Mouse (Mus musculus): ENCODE measurements at regions not wholly inside any gene's neighbourhood (a gene's known extent, or its start where the extent isn't known, plus 50 kb on each side); places are given as distances from the start of the nearest gene placed in this dataset.

- Histone ChIP-seq H3K4me1 (ENCODE audit: control insufficient read depth, insufficient read depth, low read length) (no peaks in the 10 kb centered on the region; the same call in 1 of the 2 replicates), H3K9ac (replicated peaks; ENCODE audit: low read length) (no peak overlapping the region), H3K9me3 (ENCODE audit: control insufficient read depth, low read length) (no peaks in the 10 kb centered on the region), H3K4me2 (ENCODE audit: low read length) (no peak overlapping the region), H3K36me3 (ENCODE audit: control insufficient read depth, insufficient read depth, low read length) (no peaks in the 10 kb centered on the region), H3K27ac (replicated peaks; ENCODE audit: low read depth, low read length) (no peak overlapping the region; the same call in 1 of the 2 replicates), H3K27me3 (ENCODE audit: control insufficient read depth, insufficient read depth, low read length) (no peaks in the 10 kb centered on the region), H3K4me3 (replicated peaks; ENCODE audit: low read depth, low read length) (no peak overlapping the region)
- ATAC-seq (ENCODE audit: low FRiP score, low TSS enrichment), result peak; percentile 37
- 58% methylated on average over 12 of the region's 12 CpGs for WGBS
- DNase-seq, result peak; percentile 62
Observed at GRCm38 (mm10) chr14:46647319-46647974, 112.9 kb upstream of the Cdkn3 start.

DNA sequence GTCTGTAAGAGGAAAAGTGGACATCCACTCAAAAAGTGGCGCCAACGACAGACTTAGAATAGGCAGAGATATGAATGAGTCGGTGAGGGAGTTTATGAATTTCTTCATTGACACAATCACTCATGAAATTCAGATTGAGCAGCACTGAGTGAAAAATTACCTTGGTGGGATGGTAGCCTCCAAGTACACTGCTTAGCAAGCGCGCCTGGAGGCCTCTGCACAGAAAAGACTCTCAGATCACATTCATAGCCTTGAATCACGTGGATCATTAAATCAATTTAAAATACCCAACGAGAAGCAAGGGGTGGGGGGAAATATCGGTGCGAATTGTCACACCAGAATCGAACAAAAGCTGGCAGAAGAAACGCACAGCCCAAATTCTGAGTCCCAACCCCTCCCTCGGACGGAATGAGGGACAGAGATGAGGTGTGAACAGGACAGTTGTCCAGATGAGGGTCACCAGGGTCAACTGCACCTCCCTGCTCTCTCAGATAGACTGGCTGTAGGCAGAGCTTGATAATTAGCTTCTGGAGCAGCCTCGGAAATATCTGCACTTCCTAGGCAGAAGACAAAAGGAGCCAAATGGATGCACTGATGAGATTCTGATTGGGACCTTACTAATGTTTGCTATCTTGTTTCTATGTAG, 113.5 kb upstream of the Cdkn3 start:
- no peaks in the 10 kb centered on the region for H3K27me3 ChIP-seq (ENCODE audit: control insufficient read depth, insufficient read depth, low read length)
- no peak overlapping the region for H3K9ac ChIP-seq (replicated peaks; ENCODE audit: low read length)
- no peak overlapping the region for H3K4me3 ChIP-seq (replicated peaks; ENCODE audit: low read depth, low read length)
- no peak for DNase-seq
- no peak overlapping the region for H3K4me2 ChIP-seq (ENCODE audit: low read length)
- H3K9me3 ChIP-seq (ENCODE audit: control insufficient read depth, low read length), result no peaks in the 10 kb centered on the region
- H3K36me3 ChIP-seq (ENCODE audit: control insufficient read depth, insufficient read depth, low read length), result no peaks in the 10 kb centered on the region
- 78% methylated on average over 14 of the region's 14 CpGs for WGBS
- H3K4me1 ChIP-seq (ENCODE audit: control insufficient read depth, insufficient read depth, low read length), result no peaks in the 10 kb centered on the region; the same call in 1 of the 2 replicates
- H3K27ac ChIP-seq (replicated peaks; ENCODE audit: low read depth, low read length), result no peak overlapping the region
- ATAC-seq (ENCODE audit: low FRiP score, low TSS enrichment), result 0 out of 2 replicates have a peak, but pooled peaks have one; percentile 6

- WGBS, result 5% methylated on average over 8 of the region's 8 CpGs
- no peak for ATAC-seq (ENCODE audit: low FRiP score, low TSS enrichment)
- Histone ChIP-seq H3K36me3 (ENCODE audit: control insufficient read depth, insufficient read depth, low read length) (no peaks in the 10 kb centered on the region), H3K4me1 (ENCODE audit: control insufficient read depth, insufficient read depth, low read length) (no peaks in the 10 kb centered on the region), H3K4me3 (replicated peaks; ENCODE audit: low read depth, low read length) (no peak overlapping the region), H3K27ac (replicated peaks; ENCODE audit: low read depth, low read length) (no peak overlapping the region), H3K9me3 (ENCODE audit: control insufficient read depth, low read length) (no peaks in the 10 kb centered on the region), H3K27me3 (ENCODE audit: control insufficient read depth, insufficient read depth, low read length) (no peaks in the 10 kb centered on the region), H3K9ac (replicated peaks; ENCODE audit: low read length) (no peak overlapping the region), H3K4me2 (ENCODE audit: low read length) (no peak overlapping the region)
- no peak for DNase-seq
Observed at GRCm38 (mm10) chr14:46639116-46639826, 121.1 kb upstream of the Cdkn3 start.

GRCm38 (mm10) chr14:46638516-46638915, 121.8 kb upstream of the Cdkn3 start:
- no peaks in the 10 kb centered on the region for H3K4me1 ChIP-seq (ENCODE audit: control insufficient read depth, insufficient read depth, low read length)
- 85% methylated on average over 6 of the region's 6 CpGs for WGBS
- no peak overlapping the region for H3K4me3 ChIP-seq (replicated peaks; ENCODE audit: low read depth, low read length)
- no peaks in the 10 kb centered on the region for H3K36me3 ChIP-seq (ENCODE audit: control insufficient read depth, insufficient read depth, low read length)
- DNase-seq, result no peak
- H3K9me3 ChIP-seq (ENCODE audit: control insufficient read depth, low read length), result no peaks in the 10 kb centered on the region
- no peak for ATAC-seq (ENCODE audit: low FRiP score, low TSS enrichment)
- H3K27me3 ChIP-seq (ENCODE audit: control insufficient read depth, insufficient read depth, low read length), result no peaks in the 10 kb centered on the region
- H3K4me2 ChIP-seq (ENCODE audit: low read length), result no peak overlapping the region
- no peak overlapping the region for H3K9ac ChIP-seq (replicated peaks; ENCODE audit: low read length)
- no peak overlapping the region for H3K27ac ChIP-seq (replicated peaks; ENCODE audit: low read depth, low read length)

GRCm38 (mm10) chr14:46637240-46637639, 123.1 kb upstream of the Cdkn3 start:
- H3K4me3 ChIP-seq (replicated peaks; ENCODE audit: low read depth, low read length), result no peak overlapping the region
- H3K36me3 ChIP-seq (ENCODE audit: control insufficient read depth, insufficient read depth, low read length), result no peaks in the 10 kb centered on the region
- WGBS, result 71% methylated on average over 5 of the region's 5 CpGs
- no peaks in the 10 kb centered on the region for H3K27me3 ChIP-seq (ENCODE audit: control insufficient read depth, insufficient read depth, low read length)
- no peak overlapping the region for H3K9ac ChIP-seq (replicated peaks; ENCODE audit: low read length)
- H3K9me3 ChIP-seq (ENCODE audit: control insufficient read depth, low read length), result no peaks in the 10 kb centered on the region
- H3K4me2 ChIP-seq (ENCODE audit: low read length), result no peak overlapping the region
- no peak overlapping the region for H3K27ac ChIP-seq (replicated peaks; ENCODE audit: low read depth, low read length)
- H3K4me1 ChIP-seq (ENCODE audit: control insufficient read depth, insufficient read depth, low read length), result no peaks in the 10 kb centered on the region
- peak; percentile 71 for DNase-seq
- ATAC-seq (ENCODE audit: low FRiP score, low TSS enrichment), result peak; percentile 43; the same call in 1 of the 2 replicates

DNA sequence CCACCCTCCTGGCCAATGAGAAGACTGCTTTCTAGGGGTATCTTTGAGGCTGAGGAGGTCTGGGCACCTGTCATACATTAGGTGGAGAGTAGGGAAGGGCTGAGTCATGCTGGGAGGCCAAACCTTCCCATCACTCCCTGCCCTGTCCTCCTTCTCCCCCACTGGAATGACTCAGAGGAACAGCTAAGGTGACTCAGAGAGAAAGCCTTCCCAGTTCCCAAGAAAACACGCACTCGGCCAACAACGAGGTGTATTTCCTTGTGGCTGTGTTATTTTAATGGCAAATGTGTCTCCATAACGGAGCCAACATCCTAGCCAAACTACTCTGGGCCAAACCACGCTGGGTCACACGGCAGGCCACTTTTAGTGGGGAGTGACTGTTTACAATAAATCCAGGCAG, 124.0 kb upstream of the Cdkn3 start:
- 93% methylated on average over 6 of the region's 6 CpGs for WGBS
- no peaks in the 10 kb centered on the region for H3K9me3 ChIP-seq (ENCODE audit: control insufficient read depth, low read length)
- H3K27ac ChIP-seq (replicated peaks; ENCODE audit: low read depth, low read length), result no peak overlapping the region
- no peak overlapping the region for H3K4me2 ChIP-seq (ENCODE audit: low read length)
- no peaks in the 10 kb centered on the region for H3K27me3 ChIP-seq (ENCODE audit: control insufficient read depth, insufficient read depth, low read length)
- DNase-seq (no peak), ATAC-seq (ENCODE audit: low FRiP score, low TSS enrichment) (no peak)
- H3K4me3 ChIP-seq (replicated peaks; ENCODE audit: low read depth, low read length), result no peak overlapping the region
- H3K36me3 ChIP-seq (ENCODE audit: control insufficient read depth, insufficient read depth, low read length), result no peaks in the 10 kb centered on the region
- H3K4me1 ChIP-seq (ENCODE audit: control insufficient read depth, insufficient read depth, low read length), result no peaks in the 10 kb centered on the region
- no peak overlapping the region for H3K9ac ChIP-seq (replicated peaks; ENCODE audit: low read length)

GRCm38 (mm10) chr14:46635322-46635721, 125.0 kb upstream of the Cdkn3 start:
- 84% methylated on average over 3 of the region's 3 CpGs for WGBS
- H3K27ac ChIP-seq (replicated peaks; ENCODE audit: low read depth, low read length), result no peak overlapping the region
- ATAC-seq (ENCODE audit: low FRiP score, low TSS enrichment), result no peak
- no peaks in the 10 kb centered on the region for H3K36me3 ChIP-seq (ENCODE audit: control insufficient read depth, insufficient read depth, low read length)
- no peaks in the 10 kb centered on the region for H3K4me1 ChIP-seq (ENCODE audit: control insufficient read depth, insufficient read depth, low read length)
- no peaks in the 10 kb centered on the region for H3K27me3 ChIP-seq (ENCODE audit: control insufficient read depth, insufficient read depth, low read length)
- DNase-seq, result no peak
- H3K9ac ChIP-seq (replicated peaks; ENCODE audit: low read length), result no peak overlapping the region
- H3K4me2 ChIP-seq (ENCODE audit: low read length), result no peak overlapping the region
- H3K9me3 ChIP-seq (ENCODE audit: control insufficient read depth, low read length), result no peaks in the 10 kb centered on the region
- H3K4me3 ChIP-seq (replicated peaks; ENCODE audit: low read depth, low read length), result no peak overlapping the region

- whole genome bisulfite sequencing, result 68% methylated on average over 12 of the region's 12 CpGs
- H3K4me1 ChIP-seq (ENCODE audit: control insufficient read depth, insufficient read depth, low read length), result no peaks in the 10 kb centered on the region
- H3K4me3 ChIP-seq (replicated peaks; ENCODE audit: low read depth, low read length), result no peak overlapping the region
- no peaks in the 10 kb centered on the region for H3K36me3 ChIP-seq (ENCODE audit: control insufficient read depth, insufficient read depth, low read length)
- H3K4me2 ChIP-seq (ENCODE audit: low read length), result no peak overlapping the region
- H3K9me3 ChIP-seq (ENCODE audit: control insufficient read depth, low read length), result no peaks in the 10 kb centered on the region
- no peaks in the 10 kb centered on the region for H3K27me3 ChIP-seq (ENCODE audit: control insufficient read depth, insufficient read depth, low read length)
- H3K9ac ChIP-seq (replicated peaks; ENCODE audit: low read length), result no peak overlapping the region
- DNase-seq, result no peak
- no peak for ATAC-seq (ENCODE audit: low FRiP score, low TSS enrichment)
- H3K27ac ChIP-seq (replicated peaks; ENCODE audit: low read depth, low read length), result no peak overlapping the region
Observed at GRCm38 (mm10) chr14:46634656-46635244, 125.6 kb upstream of the Cdkn3 start.

Data from midbrain, embryonic 14.5 days (tissue).